Mouse (Mus musculus) left cerebral cortex, postnatal 14 days (tissue): ENCODE measurements at regions not wholly inside any gene's neighbourhood (a gene's known extent, or its start where the extent isn't known, plus 50 kb on each side); places are given as distances from the start of the nearest gene placed in this dataset.
A peak's percentile ranks its signal among the peaks of the same experiment; 100 is the strongest.

Experiments used
- DNase-seq, 2 experiments: peaks; one replicate each; pipeline ENCODE4 v3.0.0; 2021 to 2022; ENCODE audit warnings: low spot score in 2 of 2, mixed read lengths in 1 of 2
- intact Hi-C: fragments of 180-260 bp; cut with DNase I; formaldehyde crosslinking; loops from one replicate; pipeline ENCODE4 v1.15.1; 2025

- peak; percentile 28 to 52 for DNase-seq
- intact Hi-C loops: no loop called here
These were observed 405.3 kb upstream of the Meis1 start for GRCm38 (mm10) chr11:19423841-19424815.

- intact Hi-C loops: no loop called here
- DNase-seq: no peak
These were observed 408.8 kb upstream of the Meis1 start for GRCm38 (mm10) chr11:19427559-19427958.

DNA sequence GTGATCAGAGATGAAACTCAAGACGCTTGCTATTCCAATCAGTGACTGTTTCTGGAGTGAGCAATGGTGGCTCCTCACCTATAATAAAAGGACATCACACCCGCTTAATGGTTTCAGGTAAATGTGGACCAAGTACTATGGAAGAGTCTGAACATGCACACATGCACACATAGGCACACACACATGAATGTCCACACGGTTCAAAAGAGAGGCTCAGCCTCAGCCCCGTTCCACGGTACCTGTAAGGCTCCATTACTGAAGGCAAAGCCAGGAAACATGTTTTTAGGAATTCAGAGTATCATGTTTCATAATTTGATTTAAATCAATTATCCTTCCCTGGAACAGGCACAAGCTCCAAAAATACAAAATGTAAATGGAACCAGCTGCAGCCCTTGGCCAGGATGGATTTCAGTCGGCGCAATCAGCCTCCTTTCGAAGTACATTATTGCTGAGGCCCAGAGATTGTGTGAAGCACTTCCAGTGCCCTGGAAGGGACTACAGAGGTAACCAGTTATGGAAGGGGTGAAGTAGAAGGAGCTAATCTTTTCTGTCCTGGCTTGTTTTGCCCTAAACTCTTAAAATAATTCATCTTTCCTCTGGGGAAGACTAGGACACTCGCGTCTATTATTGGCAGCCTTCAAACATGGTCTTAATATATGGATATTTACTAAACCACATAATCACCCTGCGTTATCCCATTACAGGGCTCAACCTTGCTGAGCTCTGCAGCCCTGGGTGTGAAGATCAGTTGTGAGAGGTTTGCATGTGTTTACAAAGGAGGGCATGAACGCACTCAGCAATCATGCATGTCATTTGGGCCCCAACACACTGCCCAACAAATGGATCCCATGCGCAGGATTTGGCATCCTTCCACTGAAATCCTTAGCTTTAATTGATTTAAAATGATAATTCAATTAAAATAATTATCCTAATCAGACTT is 415.2 kb upstream of the Meis1 start:
- intact Hi-C loops: no loop called here
- no peak for DNase-seq

DNA sequence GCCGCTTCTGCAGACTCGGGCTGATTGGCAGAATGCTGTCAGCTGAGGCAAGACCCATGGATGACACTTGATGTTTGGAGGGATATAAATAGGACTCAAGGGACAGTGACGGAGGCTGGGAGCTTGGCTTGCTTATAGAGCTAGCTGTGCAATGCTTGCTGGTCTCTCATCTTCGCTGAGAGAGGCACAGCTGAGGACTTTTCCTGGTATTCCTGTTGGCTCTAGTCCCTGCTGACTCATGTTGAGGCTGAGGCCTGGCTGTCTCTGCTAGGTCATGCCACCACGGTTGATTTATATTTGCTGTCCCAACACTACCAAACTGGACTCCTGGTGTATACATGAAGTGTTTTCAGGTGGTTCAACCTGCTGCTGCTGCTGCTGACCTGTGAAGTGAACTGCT is 419.6 kb upstream of the Meis1 start:
- intact Hi-C loops: no loop called here
- no peak for DNase-seq

GRCm38 (mm10) chr11:19441936-19442335 is 423.2 kb upstream of the Meis1 start:
- intact Hi-C loops: no loop called here
- no peak for DNase-seq

GRCm38 (mm10) chr11:19455391-19456290 is 436.9 kb upstream of the Meis1 start:
- intact Hi-C loops: no loop called here
- DNase-seq: no peak

- intact Hi-C loops: no loop called here
- no peak for DNase-seq
These were observed 437.8 kb upstream of the Meis1 start for GRCm38 (mm10) chr11:19456577-19456976.

GRCm38 (mm10) chr11:19463730-19464358 is 445.1 kb upstream of the Meis1 start:
- intact Hi-C loops: no loop called here
- no peak for DNase-seq

DNA sequence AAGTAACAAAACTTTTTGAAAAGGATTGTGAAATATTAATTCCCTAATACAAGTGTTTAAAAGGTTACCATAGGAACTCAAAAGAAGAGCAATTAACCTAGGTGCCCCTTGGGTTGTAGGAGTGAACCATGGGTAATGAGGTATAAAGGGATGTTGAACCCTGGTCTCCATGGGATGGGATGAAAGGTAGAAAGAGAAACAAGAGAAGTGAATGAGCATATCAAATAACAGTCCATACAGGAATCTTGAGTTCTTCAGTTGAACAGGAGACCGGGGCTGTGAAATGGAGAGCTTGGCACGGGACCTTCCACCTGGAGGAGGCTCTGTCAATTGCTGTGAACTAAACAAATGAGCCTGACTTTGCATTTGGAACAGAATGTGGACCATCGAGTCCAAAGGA is 449.6 kb upstream of the Meis1 start:
- DNase-seq: no peak
- intact Hi-C loops: no loop called here

- DNase-seq: no peak
- intact Hi-C loops: no loop called here
These were observed 450.0 kb upstream of the Meis1 start for GRCm38 (mm10) chr11:19468803-19469202.

DNA sequence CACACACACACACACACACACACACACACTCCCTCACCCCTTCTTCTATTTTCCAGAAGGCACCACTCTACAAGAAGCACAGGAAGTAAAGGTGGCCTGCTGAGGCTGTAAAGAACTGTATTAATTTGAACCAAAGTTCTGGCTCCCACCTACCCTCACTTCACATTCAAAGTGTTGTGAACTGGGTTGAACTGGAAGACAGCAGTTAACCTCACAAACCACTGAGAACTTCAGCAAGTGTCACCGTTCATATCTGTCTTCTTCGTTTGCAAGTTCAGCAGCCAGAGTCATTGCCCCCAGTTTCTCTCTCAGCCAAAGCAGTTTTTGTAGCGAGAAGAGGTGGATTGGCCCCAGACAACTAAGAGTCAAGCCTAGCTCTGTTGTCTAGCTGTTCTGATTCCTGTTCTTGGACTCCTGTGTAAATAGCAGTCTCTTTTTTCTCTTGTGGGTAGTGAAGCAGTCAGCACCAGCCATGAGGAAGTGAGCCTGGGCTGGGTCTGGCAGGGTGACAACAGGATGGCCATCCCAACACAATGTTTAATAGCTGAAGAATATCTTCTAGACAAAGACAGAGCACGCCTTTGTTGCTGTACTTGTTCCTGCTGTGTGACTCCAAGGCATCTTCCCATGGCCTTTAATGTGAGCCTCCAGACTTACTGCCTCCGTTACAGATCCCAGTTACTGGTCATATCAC is 452.0 kb upstream of the Meis1 start:
- intact Hi-C loops: no loop called here

DNA sequence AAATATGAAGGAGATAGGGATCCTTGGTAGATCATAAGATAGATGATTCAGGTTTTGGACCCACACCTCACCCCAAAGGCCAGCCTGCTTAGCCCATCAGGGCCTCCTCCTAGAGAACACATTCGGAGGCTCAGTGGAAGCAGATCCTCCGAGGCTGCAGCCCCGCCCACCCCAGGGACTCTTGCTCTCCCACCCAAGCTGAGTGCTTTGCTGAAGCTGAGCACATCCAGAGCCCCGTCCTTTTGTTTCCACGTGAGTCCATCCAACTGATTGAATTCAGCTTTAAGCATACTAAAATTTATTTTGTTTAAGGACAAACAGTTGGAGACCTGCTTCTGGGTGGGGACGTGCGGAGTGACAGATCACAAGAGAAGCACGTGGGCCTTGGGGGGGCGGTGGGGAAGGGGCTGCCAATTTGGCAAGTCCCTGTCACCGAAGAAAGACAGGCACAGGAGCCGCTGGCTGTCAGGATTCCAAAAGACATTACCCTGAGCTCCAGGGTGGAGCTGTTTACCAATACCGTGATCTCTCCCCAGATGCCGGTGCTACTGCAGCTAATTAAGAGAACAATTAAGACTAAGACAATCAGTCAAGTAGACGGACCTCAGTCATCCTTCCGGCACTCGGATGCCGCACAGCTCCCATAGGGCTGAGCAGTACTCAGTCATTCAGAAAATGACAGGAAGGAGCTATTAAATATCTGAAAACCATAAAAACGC is 448.9 kb upstream of the Spred2 start:
- DNase-seq: no peak

More for the DNA sequence above, 452.0 kb upstream of the Meis1 start:
- DNase-seq: no peak

GRCm38 (mm10) chr11:19493089-19493756 is 431.0 kb upstream of the Spred2 start:
- intact Hi-C loops: no loop called here

More for the DNA sequence above, 448.9 kb upstream of the Spred2 start:
- intact Hi-C loops: no loop called here

GRCm38 (mm10) chr11:19521721-19522120 is 402.5 kb upstream of the Spred2 start:
- intact Hi-C loops: no loop called here
- no peak for DNase-seq

More at GRCm38 (mm10) chr11:19493089-19493756, 431.0 kb upstream of the Spred2 start:
- DNase-seq: no peak

DNA sequence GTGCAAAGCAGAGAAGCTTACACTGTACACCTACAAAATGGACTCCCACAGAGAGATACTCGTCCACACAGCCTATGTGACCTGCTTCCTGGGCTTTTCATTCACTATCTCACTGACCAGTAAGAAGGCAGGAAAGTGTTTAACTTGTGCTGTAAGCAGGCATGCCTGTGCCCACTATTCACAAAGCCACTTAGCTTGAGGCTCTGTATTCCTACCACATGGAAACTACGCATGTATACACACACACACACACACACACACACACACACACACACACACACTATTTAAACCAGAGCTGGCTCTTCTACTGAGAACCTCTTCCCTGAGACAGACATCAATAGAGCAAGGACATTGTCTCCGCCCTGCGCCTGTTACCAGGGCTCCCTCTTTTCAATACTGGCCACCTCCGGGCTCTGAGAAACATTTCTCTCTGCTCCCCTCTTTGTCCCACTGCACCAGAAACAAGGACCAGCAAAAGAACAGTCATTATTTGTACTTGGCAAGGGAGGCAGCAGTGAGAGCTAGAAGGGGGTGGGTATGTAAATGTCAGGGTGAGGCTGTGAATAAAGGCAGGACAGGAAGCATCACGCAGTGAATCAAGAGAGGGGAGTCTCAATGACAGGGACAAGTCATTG is 400.2 kb upstream of the Spred2 start:
- intact Hi-C loops: no loop called here
- DNase-seq: peak; percentile 34

- intact Hi-C loops: no loop called here
These were observed 395.0 kb upstream of the Spred2 start for GRCm38 (mm10) chr11:19529126-19529525.

More at GRCm38 (mm10) chr11:19529126-19529525, 395.0 kb upstream of the Spred2 start:
- no peak for DNase-seq
